Mouse (Mus musculus) activated CD4-positive, CD25-positive, alpha-beta regulatory T cell (primary cell): ENCODE data around the gene Olfr1511. TPM values are rescaled to one million over a fixed set of nuclear protein-coding genes. Genes with fewer than 3 reads are reported as not detected.

Experiments used
- polyA plus RNA-seq, 2 experiments: library from polyadenylated mRNA; unstranded; fragments of 100-300 nt; shearing (Covaris generic); gene quantifications; one replicate each; pipeline ENCODE4 v1.2.1; 2017

Gene Olfr1511
- polyA plus RNA-seq, result under 1 TPM in 1 of 2 experiments, not detected in 1; 0.21 TPM

GRCm38 (mm10) chr14:52397279-52397678 is at the start of gene Olfr1511:
TSS of gene Olfr1511 (minus strand) at chr14:52397379.

GRCm38 (mm10) chr14:52442690-52443089 is 45.5 kb upstream of the Olfr1511 start, which contains the start of gene Olfr1509:
TSS of gene Olfr1509 (plus strand) at chr14:52442990.

GRCm38 (mm10) chr14:52414273-52414672 is 17.1 kb upstream of the Olfr1511 start, which contains the start of gene Olfr1510:
TSS of gene Olfr1510 (minus strand) at chr14:52414373.

GRCm38 (mm10) chr14:52379068-52379467 is 18.1 kb downstream of the Olfr1511 start, which contains the start of gene Olfr1512:
TSS of gene Olfr1512 (minus strand) at chr14:52379168.

GRCm38 (mm10) chr14:52356308-52356707 is 40.9 kb downstream of the Olfr1511 start, which contains the start of gene Olfr1513:
TSS of gene Olfr1513 (minus strand) at chr14:52356408.

Other genes with a start within 250 kb of the Olfr1511 start
- gene Supt16, start 200.0 kb downstream of the Olfr1511 start, polyA plus RNA-seq, result 10 to 100 TPM; 20.2 to 21.9 TPM
- gene Chd8, start 139.6 kb downstream of the Olfr1511 start, polyA plus RNA-seq, result 10 to 100 TPM; 30.5 to 32.9 TPM
- 10 to 100 TPM; 84.0 to 88.3 TPM for gene Tox4, start 118.2 kb downstream of the Olfr1511 start, polyA plus RNA-seq
- gene Rab2b, start 117.8 kb downstream of the Olfr1511 start, polyA plus RNA-seq, result 10 to 100 TPM; 15.0 to 22.1 TPM
- gene Mettl3, start 92.3 kb downstream of the Olfr1511 start, polyA plus RNA-seq, result 10 to 100 TPM; 49.0 to 56.2 TPM
- 1 to 10 TPM; 2.1 to 4.3 TPM for gene Sall2, start 68.6 kb downstream of the Olfr1511 start, polyA plus RNA-seq
- gene Olfr1513, start 41.0 kb downstream of the Olfr1511 start, polyA plus RNA-seq, result under 1 TPM in 1 of 2 experiments, not detected in 1; 0.10 TPM
- gene Olfr1512, start 18.2 kb downstream of the Olfr1511 start, polyA plus RNA-seq, result not detected
- under 1 TPM in 1 of 2 experiments, not detected in 1; 0.38 TPM for gene Olfr1510, start 17.0 kb upstream of the Olfr1511 start, polyA plus RNA-seq
- not detected for gene Olfr1509, start 45.6 kb upstream of the Olfr1511 start, polyA plus RNA-seq
- gene Olfr1508, start 70.1 kb upstream of the Olfr1511 start, polyA plus RNA-seq, result under 1 TPM in 1 of 2 experiments, not detected in 1; 0.02 TPM
- gene Olfr1507, start 98.4 kb upstream of the Olfr1511 start, polyA plus RNA-seq, result not detected